Mouse (Mus musculus) R1 (cell line): ENCODE results near the gene Cdrt4.

ENCODE experiments used
- DNase-seq: peaks from one replicate; pipeline ENCODE4 v3.0.0-alpha.2; 2018; ENCODE audit warnings: low read depth, low spot score

Cdrt4 gene

GRCm38 (mm10) chr11:62940176-62940575 is 10.8 kb upstream of the Cdrt4 start:
- peak; percentile 35 for DNase-seq

GRCm38 (mm10) chr11:62943538-62943937 is 7.5 kb upstream of the Cdrt4 start:
- no peak for DNase-seq

GRCm38 (mm10) chr11:62945514-62945913 is 5.5 kb upstream of the Cdrt4 start:
- DNase-seq, result no peak

- no peak for DNase-seq
Observed at GRCm38 (mm10) chr11:62949548-62949947, 1.4 kb upstream of the Cdrt4 start.

- peak; percentile 86 for DNase-seq
Observed at GRCm38 (mm10) chr11:62954766-62955165, 3.8 kb downstream of the Cdrt4 start.

GRCm38 (mm10) chr11:62955186-62955585 is 4.2 kb downstream of the Cdrt4 start:
- peak; percentile 52 for DNase-seq

GRCm38 (mm10) chr11:62955776-62956175 is 4.8 kb downstream of the Cdrt4 start:
- DNase-seq, result peak; percentile 91

GRCm38 (mm10) chr11:62957626-62958180 is 6.7 kb downstream of the Cdrt4 start:
- no peak for DNase-seq

GRCm38 (mm10) chr11:62963292-62963691 is 12.3 kb downstream of the Cdrt4 start:
- DNase-seq, result no peak

- no peak for DNase-seq
Observed at GRCm38 (mm10) chr11:62966424-62966764, 15.4 kb downstream of the Cdrt4 start.

- peak; percentile 87 for DNase-seq
Observed at GRCm38 (mm10) chr11:62966765-62967633, 16.0 kb downstream of the Cdrt4 start.

GRCm38 (mm10) chr11:62977176-62977575 is 26.2 kb downstream of the Cdrt4 start:
- DNase-seq, result no peak

GRCm38 (mm10) chr11:62978886-62979285 is 27.9 kb downstream of the Cdrt4 start:
- DNase-seq, result no peak

- DNase-seq, result no peak
Observed at GRCm38 (mm10) chr11:62981729-62982128, 30.7 kb downstream of the Cdrt4 start.

GRCm38 (mm10) chr11:62983793-62984192 is 32.8 kb downstream of the Cdrt4 start:
- DNase-seq, result peak; percentile 47

- no peak for DNase-seq
Observed at GRCm38 (mm10) chr11:62984365-62984764, 33.4 kb downstream of the Cdrt4 start.

GRCm38 (mm10) chr11:62985075-62985474 is 34.1 kb downstream of the Cdrt4 start:
- DNase-seq, result no peak

- DNase-seq, result no peak
Observed at GRCm38 (mm10) chr11:62986578-62986977, 35.6 kb downstream of the Cdrt4 start.

- no peak for DNase-seq
Observed at GRCm38 (mm10) chr11:62990150-62990685, 39.2 kb downstream of the Cdrt4 start.

GRCm38 (mm10) chr11:62990811-62991210 is 39.8 kb downstream of the Cdrt4 start:
- DNase-seq, result no peak

- DNase-seq, result no peak
Observed at GRCm38 (mm10) chr11:62992545-62993242, 41.7 kb downstream of the Cdrt4 start.

GRCm38 (mm10) chr11:62995066-62995754 is 44.2 kb downstream of the Cdrt4 start:
- DNase-seq, result peak; percentile 80
